Mouse (Mus musculus) ovary, postnatal 10 days (tissue): ENCODE results near the gene Plekho1.

Source experiments
- DNase-seq: peaks from one replicate; pipeline ENCODE4 v3.0.0; 2022; ENCODE audit warnings: low spot score

Plekho1 gene

GRCm38 (mm10) chr3:95948325-95948724, 47.5 kb downstream of the Plekho1 start:
- no peak for DNase-seq

- no peak for DNase-seq
These were observed 50.0 kb downstream of the Plekho1 start for GRCm38 (mm10) chr3:95945731-95946240.

GRCm38 (mm10) chr3:95944742-95945141, 51.1 kb downstream of the Plekho1 start:
- DNase-seq, result no peak

GRCm38 (mm10) chr3:95943226-95943625, 52.6 kb downstream of the Plekho1 start:
- no peak for DNase-seq

GRCm38 (mm10) chr3:95942749-95943148, 53.1 kb downstream of the Plekho1 start:
- no peak for DNase-seq

- no peak for DNase-seq
These were observed 57.0 kb downstream of the Plekho1 start for GRCm38 (mm10) chr3:95938835-95939234.
